Mouse (Mus musculus) embryonic fibroblast, embryonic 13.5 days (primary cell): ENCODE results near the gene Ano6.

Source experiments
- CTCF ChIP-seq: IDR thresholded peaks from 2 replicates; pipeline ENCODE4 v1.5.1; 2011; ENCODE audit warnings: mild to moderate bottlenecking, control low read depth, low read length, moderate library complexity, borderline replicate concordance; ENCODE audit not compliant: insufficient read depth
- POLR2A ChIP-seq: IDR thresholded peaks from 2 replicates; pipeline ENCODE4 v1.6.1; 2011; ENCODE audit warnings: low read depth, mild to moderate bottlenecking, control low read depth, low read length, moderate library complexity

DNA sequence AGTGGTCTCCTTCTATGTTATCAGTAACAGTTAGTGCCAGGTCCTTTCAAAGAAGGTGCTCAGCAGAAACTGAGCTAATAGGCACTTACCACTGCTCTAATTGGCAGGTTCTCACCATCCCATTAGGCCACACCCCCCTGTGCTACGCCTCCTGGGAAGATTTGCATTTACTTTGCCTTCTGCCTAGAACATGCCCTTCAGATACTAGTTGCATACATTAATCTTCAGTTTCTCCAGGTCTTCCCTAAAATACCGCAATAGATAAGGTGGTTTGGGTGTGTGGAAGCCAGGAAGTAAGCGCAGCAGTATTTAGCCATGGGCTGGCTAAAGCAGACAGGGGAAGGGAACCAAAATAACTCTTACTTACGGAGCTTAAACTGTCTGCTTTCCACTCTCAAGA lies 4.0 kb upstream of the Ano6 start:
- TF ChIP-seq CTCF (no peak), POLR2A (no peak)
